Mouse (Mus musculus) forebrain, postnatal 0 days (tissue): ENCODE data around the gene Antxr1. TPM values are rescaled to one million over a fixed set of nuclear protein-coding genes. Genes with fewer than 3 reads are reported as not detected.
A peak's percentile ranks its signal among the peaks of the same experiment; 100 is the strongest.

Experiments
- ATAC-seq: fragments of 200-750 bp; cut with Nextera tagmentation; 2 replicates; pipeline ENCODE4 v1.8.0; 2017; ENCODE audit warnings: mild to moderate bottlenecking, moderate library complexity
- DNase-seq: peaks from one replicate; pipeline ENCODE4 v3.0.0-alpha.2; 2015
- H3K27ac ChIP-seq: fragments of 300-500 bp; sonication (generic); 2 replicates; pipeline ENCODE4 v1.5.1; 2014; ENCODE audit warnings: low read depth, mild to moderate bottlenecking, antibody characterized with exemption, low read length, moderate library complexity, mixed read lengths
- H3K27me3 ChIP-seq: fragments of 300-500 bp; sonication (generic); 2 replicates; pipeline ENCODE4 v1.6.1; 2014; ENCODE audit warnings: mild to moderate bottlenecking, low read length, mixed read lengths; ENCODE audit not compliant: insufficient read depth
- H3K36me3 ChIP-seq: fragments of 300-500 bp; sonication (generic); 2 replicates; pipeline ENCODE4 v1.6.1; 2014; ENCODE audit warnings: mild to moderate bottlenecking, moderate library complexity; ENCODE audit not compliant: insufficient read depth
- H3K4me1 ChIP-seq: fragments of 300-500 bp; sonication (generic); 2 replicates; pipeline ENCODE4 v1.6.1; 2014; ENCODE audit warnings: antibody characterized with exemption; ENCODE audit not compliant: insufficient read depth
- H3K4me2 ChIP-seq: fragments of 300-500 bp; sonication (generic); 2 replicates; pipeline ENCODE4 v1.6.1; 2014; ENCODE audit warnings: low read depth, mild to moderate bottlenecking, moderate library complexity
- H3K4me3 ChIP-seq: fragments of 300-500 bp; sonication (generic); 2 replicates; pipeline ENCODE4 v1.5.1; 2014; ENCODE audit warnings: low read depth, low read length, mixed read lengths
- H3K9ac ChIP-seq: fragments of 300-500 bp; sonication (generic); 2 replicates; pipeline ENCODE4 v1.6.1; 2014; ENCODE audit warnings: mild to moderate bottlenecking
- H3K9me3 ChIP-seq: fragments of 300-500 bp; sonication (generic); 2 replicates; pipeline ENCODE4 v1.6.1; 2016; ENCODE audit warnings: low read length
- CTCF ChIP-seq: sonication (generic); IDR thresholded peaks from 2 replicates; pipeline ENCODE4 v1.5.1; 2016; ENCODE audit warnings: antibody characterized with exemption, control low read depth, low read depth
- WGBS: fragments of 180-500 bp; shearing (Covaris S2); extraction: QIAGEN DNeasy Blood & Tissue Kit; methylation state at CpG from one replicate; pipeline ENCODE4 v1.1.7; 2014; 5-methylcytosine and 5-hydroxymethylcytosine counted together
- polyA plus RNA-seq: library from polyadenylated mRNA; unstranded; fragments of >200 nt; fragmentation: Nextera tagmentation; extraction: Ambion mirVana; gene quantifications from 2 replicates; pipeline ENCODE4 v1.2.1, GENCODE M21; 2015
- total RNA-seq: library from RNA; depleted of rRNA; stranded (reverse); fragments of >200 nt; gene quantifications from 2 replicates; pipeline ENCODE4 v1.2.3, GENCODE M21; 2014

Gene Antxr1
- total and polyA plus RNA-seq, 2 experiments from 2014 or later: 1.8 to 13.2 TPM

- H3K4me3 ChIP-seq: no peak overlapping the region
- H3K4me2 ChIP-seq: no peak overlapping the region
- H3K9ac ChIP-seq: no peak overlapping the region
- WGBS: 95% methylated on average over 7 of the region's 7 CpGs
- H3K4me1 ChIP-seq: no peaks in the 10 kb centered on the region
- H3K27me3 ChIP-seq: no peaks in the 10 kb centered on the region
- ATAC-seq: no peak
- no peak for TF ChIP-seq CTCF
- no peaks in the 10 kb centered on the region for H3K9me3 ChIP-seq
- H3K27ac ChIP-seq: no peak overlapping the region
- DNase-seq: no peak
- no peaks in the 10 kb centered on the region for H3K36me3 ChIP-seq
These were observed 205.0 kb downstream of the Antxr1 start for GRCm38 (mm10) chr6:87130628-87131027.

DNA sequence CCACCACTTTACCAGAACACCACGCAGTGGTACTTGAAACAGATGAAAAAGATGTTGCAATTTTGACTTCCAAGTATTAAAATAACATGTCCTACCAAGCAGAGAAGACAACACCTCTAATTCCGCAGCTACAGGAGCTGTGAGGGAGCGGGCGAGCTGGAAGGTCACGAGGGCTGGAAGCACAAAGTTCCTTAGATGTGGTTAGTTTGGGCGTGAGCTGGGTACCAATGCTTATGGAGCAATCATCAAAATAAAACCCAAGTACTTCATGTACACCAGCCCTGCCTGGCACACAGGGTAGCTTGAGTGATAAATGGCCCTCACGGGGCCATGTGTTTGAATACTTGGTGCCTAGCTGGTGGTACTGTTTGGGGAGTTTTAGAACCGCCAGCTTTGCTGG, 205.8 kb downstream of the Antxr1 start:
- Histone ChIP-seq H3K4me1 (no peaks in the 10 kb centered on the region), H3K4me2 (no peak overlapping the region), H3K4me3 (no peak overlapping the region), H3K27ac (no peak overlapping the region), H3K36me3 (no peaks in the 10 kb centered on the region), H3K9me3 (no peaks in the 10 kb centered on the region), H3K27me3 (no peaks in the 10 kb centered on the region), H3K9ac (no peak overlapping the region)
- no peak for ATAC-seq
- WGBS: 89% methylated on average over 8 of the region's 8 CpGs
- TF ChIP-seq CTCF: no peak
- no peak for DNase-seq

DNA sequence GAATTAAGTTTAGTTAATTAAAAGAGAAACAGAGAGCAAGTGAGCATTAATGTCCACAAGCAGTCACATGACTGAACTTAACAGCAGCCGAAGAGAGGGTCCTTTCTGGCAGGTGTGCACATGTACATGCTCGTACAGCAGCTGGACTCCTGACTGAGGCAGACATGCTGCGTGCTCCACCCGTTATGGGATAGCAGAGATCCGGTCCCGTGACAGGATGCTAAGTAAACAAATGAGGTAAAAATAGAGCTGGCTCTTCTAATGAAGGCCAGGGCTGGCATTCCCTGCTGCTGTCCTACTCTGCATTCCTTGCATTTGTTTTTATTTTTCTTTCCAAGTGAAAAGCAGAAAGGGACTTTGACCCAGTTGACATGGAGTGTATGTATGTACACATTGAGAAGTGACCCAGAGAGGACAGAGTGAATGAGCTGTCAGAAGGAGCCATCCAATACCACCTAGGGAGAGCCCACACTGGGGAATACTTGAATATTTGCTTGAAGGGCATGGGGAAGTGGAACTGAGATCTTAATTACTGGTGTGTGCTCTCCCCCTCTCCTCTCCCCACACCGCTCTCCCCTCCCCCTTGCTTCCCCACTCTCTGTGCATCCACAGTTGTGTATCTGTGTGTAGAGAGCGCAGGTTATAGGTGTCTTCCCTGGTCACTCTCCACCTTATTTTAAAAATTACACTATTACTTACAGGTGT, 208.4 kb downstream of the Antxr1 start:
- WGBS: 67% methylated on average over 8 of the region's 8 CpGs
- no peak overlapping the region for H3K4me3 ChIP-seq
- H3K9me3 ChIP-seq: no peaks in the 10 kb centered on the region
- DNase-seq (no peak), ATAC-seq (no peak)
- H3K27me3 ChIP-seq: no peaks in the 10 kb centered on the region
- TF ChIP-seq CTCF: no peak
- no peak overlapping the region for H3K27ac ChIP-seq
- no peak overlapping the region for H3K9ac ChIP-seq
- H3K4me1 ChIP-seq: no peaks in the 10 kb centered on the region
- no peak overlapping the region for H3K4me2 ChIP-seq
- no peaks in the 10 kb centered on the region for H3K36me3 ChIP-seq

DNA sequence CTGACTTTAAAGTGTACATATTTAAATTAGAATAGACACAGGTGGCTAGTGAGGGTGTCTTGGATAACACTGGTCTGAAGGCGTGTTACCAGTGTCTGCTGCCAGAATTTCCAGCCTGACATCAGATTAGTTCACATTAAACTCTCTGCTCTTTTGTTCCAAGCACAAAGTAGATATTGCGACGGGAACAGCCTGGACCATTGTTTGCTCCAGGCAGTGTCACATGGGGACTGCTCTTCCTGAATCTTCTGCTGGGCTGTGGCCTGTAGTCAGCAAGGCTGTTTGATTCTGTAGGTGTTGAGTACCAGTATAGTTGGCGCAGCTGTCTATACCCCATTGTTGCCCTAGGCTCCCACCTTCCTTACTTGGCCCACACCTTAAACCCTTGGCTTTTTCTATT, 211.6 kb downstream of the Antxr1 start:
- Histone ChIP-seq H3K27me3 (no peaks in the 10 kb centered on the region), H3K27ac (no peak overlapping the region), H3K4me1 (no peaks in the 10 kb centered on the region), H3K36me3 (no peaks in the 10 kb centered on the region), H3K9ac (no peak overlapping the region), H3K9me3 (no peaks in the 10 kb centered on the region), H3K4me3 (no peak overlapping the region), H3K4me2 (no peak overlapping the region)
- DNase-seq (no peak), ATAC-seq (no peak)
- no peak for TF ChIP-seq CTCF
- 78% methylated on average over 4 of the region's 4 CpGs for WGBS

GRCm38 (mm10) chr6:87123406-87123805, 212.2 kb downstream of the Antxr1 start:
- Histone ChIP-seq H3K9me3 (no peaks in the 10 kb centered on the region), H3K4me3 (no peak overlapping the region), H3K27me3 (no peaks in the 10 kb centered on the region), H3K27ac (no peak overlapping the region), H3K4me1 (no peaks in the 10 kb centered on the region), H3K4me2 (no peak overlapping the region), H3K9ac (no peak overlapping the region), H3K36me3 (no peaks in the 10 kb centered on the region)
- ATAC-seq (no peak), DNase-seq (no peak)
- TF ChIP-seq CTCF: no peak
- WGBS: 92% methylated on average over 6 of the region's 6 CpGs

DNA sequence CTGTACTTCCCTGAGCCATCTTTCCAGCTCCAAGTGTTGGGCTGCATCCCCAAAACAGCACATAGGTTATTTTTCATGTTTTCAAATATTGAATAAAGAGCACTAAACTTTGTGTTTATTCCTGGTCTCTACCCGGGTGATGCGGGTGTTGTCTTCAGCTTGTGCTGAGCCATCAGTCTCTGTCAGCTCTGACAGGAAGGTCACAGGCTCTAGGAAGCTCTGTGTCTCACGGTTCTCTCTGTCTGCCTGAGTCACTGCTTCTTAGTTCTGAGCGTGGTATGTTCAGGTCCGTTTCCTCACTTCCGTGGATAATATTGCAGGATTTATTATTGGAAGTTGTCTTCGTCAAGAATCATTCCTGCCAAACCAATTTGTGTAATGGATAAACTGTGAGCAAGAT, 213.7 kb downstream of the Antxr1 start:
- 84% methylated on average over 7 of the region's 7 CpGs for WGBS
- Histone ChIP-seq H3K4me1 (no peaks in the 10 kb centered on the region), H3K4me3 (no peak overlapping the region), H3K9ac (no peak overlapping the region), H3K27me3 (no peaks in the 10 kb centered on the region), H3K36me3 (no peaks in the 10 kb centered on the region), H3K9me3 (no peaks in the 10 kb centered on the region), H3K27ac (no peak overlapping the region), H3K4me2 (no peak overlapping the region)
- ATAC-seq: no peak
- DNase-seq: no peak
- no peak for TF ChIP-seq CTCF

DNA sequence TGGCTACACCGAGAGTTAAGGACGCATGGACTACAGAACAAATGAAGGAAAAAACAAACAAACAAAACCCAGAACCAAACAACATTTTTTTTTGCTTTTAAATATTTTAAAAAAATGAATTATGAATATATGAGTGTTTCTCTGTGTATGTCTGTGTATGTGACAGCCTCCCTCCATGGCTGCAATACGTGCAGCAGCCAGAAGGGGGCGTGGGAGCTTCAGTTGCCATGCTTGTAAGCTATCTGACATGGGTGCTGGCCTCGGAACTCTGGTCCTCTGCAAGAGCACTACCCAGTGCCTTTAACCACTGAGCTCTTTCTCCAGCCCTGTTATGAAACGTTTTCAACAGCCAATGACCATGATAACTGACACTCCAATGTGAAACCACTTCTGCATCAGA, 215.0 kb downstream of the Antxr1 start:
- H3K4me3 ChIP-seq: no peak overlapping the region
- DNase-seq (no peak), ATAC-seq (no peak)
- TF ChIP-seq CTCF: peak; percentile 21; the same call in 1 of the 2 replicates
- no peaks in the 10 kb centered on the region for H3K27me3 ChIP-seq
- H3K9ac ChIP-seq: no peak overlapping the region
- H3K9me3 ChIP-seq: no peaks in the 10 kb centered on the region
- no peak overlapping the region for H3K27ac ChIP-seq
- H3K4me2 ChIP-seq: no peak overlapping the region
- no peaks in the 10 kb centered on the region for H3K36me3 ChIP-seq
- 86% methylated on average over 6 of the region's 6 CpGs for WGBS
- H3K4me1 ChIP-seq: no peaks in the 10 kb centered on the region
